ENCODE assay signal across 11 mouse cellular contexts in the genomic region with DNA sequence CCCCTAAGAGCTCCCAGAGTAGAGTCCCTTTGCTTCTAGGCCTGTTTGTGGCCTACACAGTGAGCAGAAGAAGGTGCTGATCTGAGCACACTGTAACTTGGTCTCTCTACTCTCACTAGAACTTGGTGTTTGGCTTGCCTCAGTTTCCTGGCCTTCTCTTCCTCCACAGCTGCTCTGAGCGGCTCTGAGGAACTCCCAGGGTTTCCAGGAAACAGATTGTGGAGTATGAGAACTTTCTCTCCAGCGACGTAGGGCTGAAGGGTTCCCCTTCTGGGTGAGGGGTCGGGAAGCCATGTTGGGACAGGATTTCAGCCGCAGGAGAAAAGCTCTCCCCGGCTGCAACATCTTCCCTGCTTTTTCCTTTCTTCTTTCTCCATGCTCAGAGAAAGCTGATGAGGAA.
DNase-seq lines count a peak whose midpoint lies in the region; ATAC-seq and TF ChIP-seq lines count a peak whose summit lies in the region.
"Had no signal": no experiment of that assay in that cellular context is flagged by ENCODE, and none has a peak within 500 bp of the region (broad histone marks: within the 10 kb centered on the region; RNA-seq: fewer than 3 reads in every experiment).

No protein-coding gene starts in this region.

- H3K4me1 ChIP-seq in liver, postnatal 0 days (ENCODE audit: insufficient read depth) = peaks cover 23% of the 10 kb centered on the region
- peaks cover 37% of the 10 kb centered on the region for H3K4me1 ChIP-seq in embryonic facial prominence, embryonic 10.5 days
- H3K4me1 ChIP-seq in limb, embryonic 15.5 days = peaks cover 15% of the 10 kb centered on the region

- no peaks in the 10 kb centered on the region for H3K27me3 ChIP-seq in liver, postnatal 0 days (ENCODE audit: insufficient read depth, low read length)
- no peaks in the 10 kb centered on the region for H3K27me3 ChIP-seq in embryonic facial prominence, embryonic 10.5 days (replicated peaks; ENCODE audit: low read depth, poor library complexity, severe bottlenecking)
- H3K27me3 ChIP-seq in limb, embryonic 15.5 days = no peaks in the 10 kb centered on the region
- H3K27me3 ChIP-seq: forebrain, embryonic 12.5 days; Patski had no signal

- TF ChIP-seq CTCF in gastrocnemius, adult 2 months (IDR thresholded peaks at IDR 0.05) = no peak
- no peak for TF ChIP-seq CTCF in liver, postnatal 0 days (IDR thresholded peaks at IDR 0.05; ENCODE audit: low read depth)

- H3K27ac ChIP-seq in gastrocnemius, adult 2 months = peak overlapping the region; percentile 66
- H3K27ac ChIP-seq in liver, postnatal 0 days (ENCODE audit: low read depth) = peak overlapping the region; percentile 51; the same call in 1 of the 2 replicates
- H3K27ac ChIP-seq in embryonic facial prominence, embryonic 10.5 days (replicated peaks) = peak overlapping the region; percentile 62
- peak overlapping the region; percentile 6 for H3K27ac ChIP-seq in limb, embryonic 15.5 days
- H3K27ac ChIP-seq: forebrain, embryonic 12.5 days; midbrain, embryonic 12.5 days had no signal

- H3K36me3 ChIP-seq in liver, postnatal 0 days (replicated peaks; ENCODE audit: insufficient read depth, low read length) = no peaks in the 10 kb centered on the region
- H3K36me3 ChIP-seq in embryonic facial prominence, embryonic 10.5 days (replicated peaks) = no peaks in the 10 kb centered on the region
- no peaks in the 10 kb centered on the region for H3K36me3 ChIP-seq in limb, embryonic 15.5 days
- H3K36me3 ChIP-seq: forebrain, embryonic 12.5 days; midbrain, embryonic 12.5 days had no signal

- no peak overlapping the region for H3K9ac ChIP-seq in liver, postnatal 0 days (replicated peaks)
- H3K9ac ChIP-seq in limb, embryonic 15.5 days = no peak overlapping the region
- H3K9ac ChIP-seq: forebrain, embryonic 12.5 days; midbrain, embryonic 12.5 days had no signal

- peak overlapping the region; percentile 13; the same call in 1 of the 2 replicates for H3K4me2 ChIP-seq in liver, postnatal 0 days (ENCODE audit: low read depth, low read length)
- no peak overlapping the region for H3K4me2 ChIP-seq in limb, embryonic 15.5 days
- H3K4me2 ChIP-seq: forebrain, embryonic 12.5 days; midbrain, embryonic 12.5 days had no signal

- WGBS in liver, postnatal 0 days (ENCODE audit: insufficient replicate concordance) = 29% methylated on average over 6 of the region's 6 CpGs
- 76% methylated on average over 6 of the region's 6 CpGs for WGBS in embryonic facial prominence, embryonic 10.5 days
- 61% methylated on average over 6 of the region's 6 CpGs for WGBS in limb, embryonic 15.5 days

- intact Hi-C loops in gastrocnemius, adult 2 months (cut with DNase I) = no loop called here

- H3K4me3 ChIP-seq in gastrocnemius, adult 2 months = no peak overlapping the region
- H3K4me3 ChIP-seq in liver, postnatal 0 days (ENCODE audit: low read depth, low read length) = no peak overlapping the region
- H3K4me3 ChIP-seq in embryonic facial prominence, embryonic 10.5 days = no peak overlapping the region
- H3K4me3 ChIP-seq in limb, embryonic 15.5 days = no peak overlapping the region
- H3K4me3 ChIP-seq: forebrain, embryonic 12.5 days; midbrain, embryonic 12.5 days had no signal

- H3K9me3 ChIP-seq in liver, postnatal 0 days (ENCODE audit: low read length) = no peaks in the 10 kb centered on the region
- no peaks in the 10 kb centered on the region for H3K9me3 ChIP-seq in embryonic facial prominence, embryonic 10.5 days
- H3K9me3 ChIP-seq in limb, embryonic 15.5 days = no peaks in the 10 kb centered on the region
- H3K9me3 ChIP-seq: forebrain, embryonic 12.5 days; midbrain, embryonic 12.5 days had no signal

- DNase-seq in gastrocnemius, adult 2 months = no peak
- DNase-seq in gastrocnemius, adult 8-10 months (ENCODE audit: low spot score in 2 of 2) = no peak
- DNase-seq in liver, postnatal 0 days = no peak
- no peak for DNase-seq in liver
- DNase-seq in embryonic facial prominence, embryonic 10.5 days (ENCODE audit: low spot score) = no peak
- DNase-seq in spleen, postnatal 4 days (ENCODE audit: low spot score in 2 of 2) = no peak

- TF ChIP-seq EP300 in liver, postnatal 0 days (IDR thresholded peaks at IDR 0.05; ENCODE audit: low read depth) = no peak

- ATAC-seq in liver, postnatal 0 days = no peak
- no peak for ATAC-seq in limb, embryonic 15.5 days (ENCODE audit: insufficient number of reproducible peaks, low FRiP score, low TSS enrichment, low read depth)
- no peak for ATAC-seq in erythroblast, adult 5-6 weeks (replicated peaks; ENCODE audit: low FRiP score, poor library complexity, severe bottlenecking)

Comparison
In these comparisons a context has a peak if more than half of its experiments do, and no peak if none do; other contexts are left out.
1. H3K27ac ChIP-seq: peak in every context shown above with its lines; median percentile 66 in gastrocnemius, adult 2 months; 62 in embryonic facial prominence, embryonic 10.5 days; 51 in liver, postnatal 0 days; 6 in limb, embryonic 15.5 days.